Mouse (Mus musculus) neural tube, embryonic 15.5 days (tissue): ENCODE results near the gene Wipf3. TPM values are rescaled to one million over a fixed set of nuclear protein-coding genes. Genes with fewer than 3 reads are reported as not detected.

Source experiments
- ATAC-seq: fragments of 200-750 bp; cut with Nextera tagmentation; 2 replicates; pipeline ENCODE4 v1.8.0; 2017; ENCODE audit warnings: mild to moderate bottlenecking, moderate TSS enrichment, moderate library complexity; ENCODE audit not compliant: low FRiP score
- H3K27ac ChIP-seq: fragments of 300-500 bp; sonication (generic); replicated peaks from 2 replicates; pipeline ENCODE4 v1.5.1; 2015; ENCODE audit warnings: mild to moderate bottlenecking, inconsistent platforms
- H3K27me3 ChIP-seq: fragments of 300-500 bp; sonication (generic); replicated peaks from 2 replicates; pipeline ENCODE4 v1.6.1; 2015; ENCODE audit warnings: inconsistent platforms
- H3K36me3 ChIP-seq: fragments of 300-500 bp; sonication (generic); 2 replicates; pipeline ENCODE4 v1.6.1; 2015; ENCODE audit warnings: inconsistent platforms
- H3K4me1 ChIP-seq: fragments of 300-500 bp; sonication (generic); 2 replicates; pipeline ENCODE4 v1.6.1; 2015; ENCODE audit warnings: inconsistent platforms
- H3K4me2 ChIP-seq: fragments of 300-500 bp; sonication (generic); 2 replicates; pipeline ENCODE4 v1.6.1; 2015; ENCODE audit warnings: inconsistent platforms, mild to moderate bottlenecking, moderate library complexity
- H3K4me3 ChIP-seq: fragments of 300-500 bp; sonication (generic); replicated peaks from 2 replicates; pipeline ENCODE4 v1.5.1; 2015; ENCODE audit warnings: mild to moderate bottlenecking, inconsistent platforms
- H3K9ac ChIP-seq: fragments of 300-500 bp; sonication (generic); replicated peaks from 2 replicates; pipeline ENCODE4 v1.6.1; 2015; ENCODE audit warnings: mild to moderate bottlenecking, inconsistent platforms
- H3K9me3 ChIP-seq: fragments of 300-500 bp; sonication (generic); replicated peaks from 2 replicates; pipeline ENCODE4 v1.6.1; 2016; ENCODE audit warnings: inconsistent platforms
- WGBS: fragments of 180-500 bp; shearing (Covaris S2); methylation state at CpG from one replicate; pipeline ENCODE4 v1.1.7; 2015; ENCODE audit warnings: mixed read lengths; 5-methylcytosine and 5-hydroxymethylcytosine counted together
- polyA plus RNA-seq: library from polyadenylated mRNA; unstranded; fragments of >200 nt; fragmentation: Nextera tagmentation; extraction: Ambion mirVana; gene quantifications from 2 replicates; pipeline ENCODE4 v1.2.1, GENCODE M21; 2015

The Wipf3 gene
- polyA plus RNA-seq, 1 experiment from 2014 or later = 2.6 TPM

DNA sequence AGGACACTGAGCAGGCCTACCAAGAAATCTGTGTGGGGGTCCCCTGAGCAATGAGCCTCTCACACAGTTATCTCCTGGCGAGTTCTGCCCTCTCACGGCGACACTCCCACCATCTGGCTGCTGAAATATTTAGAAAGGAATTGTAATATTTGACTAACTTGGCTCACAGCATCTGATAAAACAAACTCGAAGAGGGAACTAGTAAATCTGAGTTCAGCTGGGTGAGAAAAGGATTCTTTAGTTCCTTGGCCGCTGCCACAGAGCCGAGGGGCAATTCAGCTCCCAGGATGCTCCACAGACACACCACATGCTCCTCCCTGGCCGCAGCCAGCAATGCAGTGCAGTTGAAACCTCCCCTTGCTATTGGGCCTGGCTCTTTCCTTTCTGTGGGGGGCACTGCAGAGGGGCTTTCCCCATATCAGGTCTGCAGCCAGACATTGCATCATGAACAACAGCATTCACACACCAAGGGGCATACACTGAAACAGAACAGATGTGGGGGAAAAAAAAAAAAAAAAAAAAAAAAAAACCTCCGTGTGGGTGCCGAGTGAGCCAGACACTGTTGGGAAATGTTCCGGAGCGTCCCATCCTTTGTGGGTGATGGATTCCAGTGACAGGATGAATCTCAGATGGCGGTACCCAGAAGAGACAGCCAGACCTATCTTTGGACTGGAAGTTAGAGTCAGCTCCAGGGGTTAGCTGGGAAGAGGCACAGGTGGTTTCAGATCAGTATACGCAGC is 3.6 kb downstream of the Wipf3 start:
- H3K4me1 ChIP-seq = peaks cover 32% of the 10 kb centered on the region

GRCm38 (mm10) chr6:54434171-54434570 is 4.8 kb downstream of the Wipf3 start:
- WGBS = 27% methylated on average over 2 of the region's 2 CpGs
- Histone ChIP-seq H3K36me3 (no peaks in the 10 kb centered on the region), H3K9ac (no peak overlapping the region), H3K4me1 (peaks cover 24% of the 10 kb centered on the region), H3K4me3 (no peak overlapping the region), H3K9me3 (no peaks in the 10 kb centered on the region), H3K27me3 (peaks cover 14% of the 10 kb centered on the region), H3K4me2 (no peak overlapping the region), H3K27ac (no peak overlapping the region)
- ATAC-seq = no peak

More for the DNA sequence above, 3.6 kb downstream of the Wipf3 start:
- Histone ChIP-seq H3K36me3 (no peaks in the 10 kb centered on the region), H3K27ac (no peak overlapping the region; the same call in 1 of the 2 replicates), H3K27me3 (peaks cover 14% of the 10 kb centered on the region), H3K9me3 (no peaks in the 10 kb centered on the region), H3K9ac (no peak overlapping the region), H3K4me3 (no peak overlapping the region), H3K4me2 (peak overlapping the region; percentile 5; the same call in 1 of the 2 replicates)
- no peak for ATAC-seq
- WGBS = 49% methylated on average over 13 of the region's 13 CpGs

DNA sequence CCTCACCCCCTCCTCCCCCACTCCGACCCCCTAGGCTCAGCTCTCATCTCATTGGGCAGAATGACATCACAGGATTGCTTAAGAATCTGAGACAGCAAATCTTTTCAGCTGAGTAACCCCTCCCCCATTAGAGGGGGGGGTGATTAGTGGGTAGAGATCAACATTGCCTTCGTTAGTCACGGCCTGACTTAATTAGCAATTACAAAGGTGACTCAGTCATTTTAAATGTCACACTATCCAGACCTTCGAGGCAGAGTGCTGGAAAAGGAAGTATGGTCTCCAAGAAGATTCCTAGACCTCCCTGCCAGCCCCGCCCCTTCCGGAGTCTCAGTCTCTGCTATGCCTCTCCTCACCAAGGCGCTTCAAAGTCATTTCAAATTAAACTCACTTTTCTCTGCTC is 6.3 kb downstream of the Wipf3 start:
- Histone ChIP-seq H3K4me3 (no peak overlapping the region), H3K4me1 (peaks cover 14% of the 10 kb centered on the region), H3K27ac (no peak overlapping the region), H3K27me3 (peaks cover 9% of the 10 kb centered on the region), H3K9ac (no peak overlapping the region), H3K36me3 (no peaks in the 10 kb centered on the region), H3K9me3 (no peaks in the 10 kb centered on the region), H3K4me2 (no peak overlapping the region)
- 46% methylated on average over 7 of the region's 7 CpGs for WGBS
- peak; percentile 25; the same call in 1 of the 2 replicates for ATAC-seq

DNA sequence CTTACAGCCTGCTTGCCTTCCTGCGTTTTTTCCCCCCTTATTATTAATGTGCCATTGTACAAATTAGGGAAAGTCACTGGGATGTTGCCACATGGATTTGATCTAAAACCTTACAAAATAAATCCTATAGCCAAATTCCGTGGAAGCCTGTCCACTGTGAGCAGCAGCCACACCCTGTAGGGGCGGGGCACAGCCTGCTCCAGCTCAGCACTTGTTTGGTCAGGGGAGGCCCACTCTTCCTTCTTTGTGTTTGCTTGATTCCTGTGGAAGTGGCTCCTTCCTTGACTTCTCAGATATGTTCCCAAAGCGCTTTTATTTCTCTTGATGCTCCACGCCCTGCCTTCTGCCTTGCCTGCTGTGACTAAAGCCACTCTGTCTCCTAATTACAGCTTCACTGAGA is 6.9 kb downstream of the Wipf3 start:
- Histone ChIP-seq H3K9ac (no peak overlapping the region), H3K27ac (no peak overlapping the region), H3K27me3 (0 out of 2 replicates have a peak, but pooled peaks cover 3% of the 10 kb centered on the region), H3K4me2 (no peak overlapping the region), H3K9me3 (no peaks in the 10 kb centered on the region), H3K36me3 (no peaks in the 10 kb centered on the region), H3K4me1 (peaks cover 13% of the 10 kb centered on the region; the same call in 1 of the 2 replicates), H3K4me3 (no peak overlapping the region)
- no peak for ATAC-seq
- WGBS = 77% methylated on average over 5 of the region's 5 CpGs

DNA sequence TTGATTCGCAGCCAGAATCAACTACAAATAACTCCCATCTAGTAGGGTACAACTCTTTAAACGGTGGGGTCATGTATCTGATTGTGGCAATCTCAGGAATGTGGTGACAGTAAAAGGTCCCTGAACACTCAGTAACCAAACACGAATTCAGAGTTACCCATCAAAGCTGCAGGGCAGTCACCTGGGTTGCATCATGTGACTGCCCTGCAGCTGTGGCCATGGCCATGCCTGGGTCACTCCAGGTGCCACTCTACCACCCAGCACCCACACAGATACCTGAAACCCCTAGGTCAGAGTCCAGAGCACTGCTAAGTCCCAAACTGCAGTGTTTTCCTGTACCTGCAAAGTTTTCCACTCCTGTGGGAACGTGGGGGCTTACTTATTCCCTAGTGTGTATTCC is 9.1 kb downstream of the Wipf3 start:
- 87% methylated on average over 4 of the region's 4 CpGs for WGBS
- no peak overlapping the region for H3K27ac ChIP-seq
- H3K27me3 ChIP-seq = no peaks in the 10 kb centered on the region
- peaks cover under 1% of the 10 kb centered on the region; the same call in 1 of the 2 replicates for H3K4me1 ChIP-seq
- ATAC-seq = no peak
- H3K9ac ChIP-seq = no peak overlapping the region
- no peak overlapping the region for H3K4me3 ChIP-seq
- H3K36me3 ChIP-seq = no peaks in the 10 kb centered on the region
- no peaks in the 10 kb centered on the region for H3K9me3 ChIP-seq
- H3K4me2 ChIP-seq = no peak overlapping the region

GRCm38 (mm10) chr6:54440658-54441057 is 11.3 kb downstream of the Wipf3 start:
- no peaks in the 10 kb centered on the region for H3K27me3 ChIP-seq
- no peaks in the 10 kb centered on the region for H3K9me3 ChIP-seq
- H3K36me3 ChIP-seq = no peaks in the 10 kb centered on the region
- no peak for ATAC-seq
- WGBS = 91% methylated on average over 6 of the region's 6 CpGs
- no peak overlapping the region for H3K4me2 ChIP-seq
- no peak overlapping the region for H3K4me3 ChIP-seq
- no peaks in the 10 kb centered on the region for H3K4me1 ChIP-seq
- H3K27ac ChIP-seq = no peak overlapping the region
- H3K9ac ChIP-seq = no peak overlapping the region

DNA sequence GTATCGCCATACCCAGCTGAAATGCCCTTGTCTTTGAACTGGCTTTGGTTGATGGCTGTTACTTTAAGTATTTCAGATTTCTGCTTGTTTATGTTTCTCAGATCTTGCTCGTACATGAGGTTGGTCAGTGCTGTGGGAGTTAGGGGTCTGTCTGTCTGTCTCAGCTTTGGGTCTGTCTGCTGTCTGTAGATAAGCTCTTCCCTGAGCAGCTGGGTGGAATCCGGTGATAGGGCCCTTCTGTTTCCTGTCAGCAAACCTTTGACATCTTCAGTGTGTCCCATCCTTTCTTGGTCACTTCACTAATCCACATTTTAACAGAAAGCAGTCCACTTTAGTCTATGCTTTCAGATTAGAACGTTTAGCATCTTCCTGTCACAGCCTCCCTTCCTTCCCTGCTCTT is 14.3 kb downstream of the Wipf3 start:
- H3K4me1 ChIP-seq = peaks cover 6% of the 10 kb centered on the region; the same call in 1 of the 2 replicates
- no peak overlapping the region for H3K4me3 ChIP-seq
- H3K36me3 ChIP-seq = no peaks in the 10 kb centered on the region
- no peaks in the 10 kb centered on the region for H3K9me3 ChIP-seq
- H3K9ac ChIP-seq = no peak overlapping the region
- WGBS = 85% methylated on average over 4 of the region's 4 CpGs
- H3K27me3 ChIP-seq = no peaks in the 10 kb centered on the region
- ATAC-seq = no peak
- no peak overlapping the region for H3K4me2 ChIP-seq
- H3K27ac ChIP-seq = no peak overlapping the region

- Histone ChIP-seq H3K27ac (no peak overlapping the region), H3K4me2 (no peak overlapping the region), H3K27me3 (no peaks in the 10 kb centered on the region), H3K9ac (no peak overlapping the region), H3K4me3 (no peak overlapping the region), H3K36me3 (no peaks in the 10 kb centered on the region), H3K4me1 (peaks cover 6% of the 10 kb centered on the region; the same call in 1 of the 2 replicates), H3K9me3 (no peaks in the 10 kb centered on the region)
- no peak for ATAC-seq
- 73% methylated on average over 7 of the region's 7 CpGs for WGBS
Observed at GRCm38 (mm10) chr6:54444086-54444485, 14.7 kb downstream of the Wipf3 start.

DNA sequence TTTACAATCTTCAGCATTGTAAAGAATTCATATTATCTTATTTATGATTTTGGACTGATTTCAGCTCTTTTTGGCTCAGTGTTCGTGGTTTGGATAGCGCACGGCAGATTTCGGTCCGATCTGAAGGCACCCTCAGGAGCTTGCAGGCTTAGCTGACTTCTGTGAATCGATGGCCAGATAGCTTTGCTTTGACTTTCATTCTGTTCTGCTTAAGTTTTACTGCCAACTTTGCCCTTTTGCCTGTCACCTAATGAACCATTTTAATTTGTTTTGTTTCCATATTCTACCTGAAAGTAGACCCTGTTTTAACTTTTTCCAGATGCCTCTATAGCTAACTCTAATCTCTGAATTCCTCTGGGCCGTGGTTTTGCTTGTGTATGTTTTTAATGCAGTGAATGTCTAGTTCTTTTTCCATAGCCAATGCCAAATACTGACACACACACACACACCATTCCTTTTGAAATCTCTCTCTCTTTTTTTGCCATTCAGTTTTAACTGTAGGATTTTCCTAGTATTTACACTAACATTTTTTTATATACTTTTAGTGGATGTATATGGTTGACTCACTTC is 15.9 kb downstream of the Wipf3 start:
- Histone ChIP-seq H3K9ac (no peak overlapping the region), H3K4me3 (no peak overlapping the region), H3K4me2 (no peak overlapping the region), H3K9me3 (no peaks in the 10 kb centered on the region), H3K36me3 (no peaks in the 10 kb centered on the region), H3K27ac (no peak overlapping the region), H3K27me3 (no peaks in the 10 kb centered on the region), H3K4me1 (peaks cover 6% of the 10 kb centered on the region; the same call in 1 of the 2 replicates)
- no peak for ATAC-seq
- WGBS = 77% methylated on average over 7 of the region's 7 CpGs

DNA sequence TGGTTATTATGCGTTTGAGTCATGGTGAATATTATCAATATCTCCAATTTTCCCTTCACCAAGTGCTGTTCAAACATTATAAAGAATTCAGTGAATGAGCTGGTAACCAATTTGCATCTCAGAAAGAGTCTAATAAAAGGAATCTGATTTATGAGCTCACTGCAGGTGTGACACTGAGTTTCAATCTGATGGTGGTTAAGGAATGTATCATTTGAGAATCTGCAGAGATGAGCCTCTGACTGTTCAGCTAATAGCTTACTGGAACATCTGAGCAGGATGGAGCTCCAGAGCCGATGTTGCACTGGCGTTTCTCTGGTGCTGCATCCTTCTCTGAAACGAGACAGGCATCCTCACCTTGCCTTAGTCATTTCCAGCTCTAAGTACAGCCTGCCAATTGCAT is 17.9 kb downstream of the Wipf3 start:
- H3K36me3 ChIP-seq = no peaks in the 10 kb centered on the region
- no peak for ATAC-seq
- H3K27ac ChIP-seq = 0 out of 2 replicates have a peak overlapping the region, but pooled peaks have one; percentile 38
- peaks cover 6% of the 10 kb centered on the region; the same call in 1 of the 2 replicates for H3K4me1 ChIP-seq
- no peak overlapping the region for H3K9ac ChIP-seq
- no peaks in the 10 kb centered on the region for H3K27me3 ChIP-seq
- no peak overlapping the region for H3K4me3 ChIP-seq
- no peak overlapping the region for H3K4me2 ChIP-seq
- no peaks in the 10 kb centered on the region for H3K9me3 ChIP-seq
- WGBS = 69% methylated on average over 4 of the region's 4 CpGs

DNA sequence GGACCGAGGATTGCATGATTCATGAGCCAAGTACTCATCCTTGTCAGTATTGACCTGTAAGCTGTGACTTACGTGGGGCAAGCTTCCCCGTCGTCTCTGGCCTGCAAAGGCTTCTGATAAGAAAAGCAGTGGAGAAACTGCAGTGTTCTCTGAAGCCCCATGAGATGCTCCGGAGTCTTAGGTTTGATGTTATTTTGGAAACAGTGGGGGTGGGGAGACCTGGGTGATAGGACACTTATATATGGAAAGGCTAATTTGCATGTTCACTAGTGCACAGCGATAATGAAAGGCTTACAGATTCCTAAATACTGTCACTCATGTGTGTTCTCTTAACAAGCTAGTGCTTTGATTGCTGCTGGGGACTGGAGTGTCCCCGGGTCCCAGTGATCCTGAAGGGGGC is 30.3 kb downstream of the Wipf3 start:
- no peaks in the 10 kb centered on the region for H3K9me3 ChIP-seq
- H3K9ac ChIP-seq = no peak overlapping the region
- H3K27ac ChIP-seq = no peak overlapping the region
- H3K27me3 ChIP-seq = no peaks in the 10 kb centered on the region
- no peak for ATAC-seq
- H3K36me3 ChIP-seq = no peaks in the 10 kb centered on the region
- peaks cover 23% of the 10 kb centered on the region for H3K4me1 ChIP-seq
- no peak overlapping the region for H3K4me3 ChIP-seq
- no peak overlapping the region for H3K4me2 ChIP-seq
- 67% methylated on average over 7 of the region's 7 CpGs for WGBS
